Mouse (Mus musculus): ENCODE results near the gene Lrrc7. TPM values are rescaled to one million over a fixed set of nuclear protein-coding genes. Genes with fewer than 3 reads are reported as not detected.

Gene Lrrc7
- polyA plus RNA-seq, 1 experiment: 1.1 TPM

DNA sequence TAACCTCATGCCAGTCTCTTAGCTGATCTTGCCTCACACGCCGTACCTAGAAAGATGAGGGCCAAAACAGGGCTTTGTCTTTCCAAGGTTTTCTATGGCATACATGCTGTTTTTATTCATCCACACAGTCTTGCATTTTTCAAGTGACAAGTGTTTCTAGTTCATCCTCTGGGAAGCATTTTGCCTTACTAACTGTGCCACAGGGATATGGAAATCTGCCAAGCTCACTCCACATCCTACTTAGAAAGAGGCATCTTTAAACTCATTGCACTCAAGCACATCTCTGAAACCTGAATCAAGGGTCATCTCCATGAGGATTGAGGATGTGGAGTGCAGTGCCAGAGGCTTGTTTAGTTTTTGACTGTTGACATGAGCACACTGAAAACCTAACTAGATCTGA lies 199.9 kb downstream of the Lrrc7 start:
- no peak for DNase-seq (ENCODE audit: low spot score)

DNA sequence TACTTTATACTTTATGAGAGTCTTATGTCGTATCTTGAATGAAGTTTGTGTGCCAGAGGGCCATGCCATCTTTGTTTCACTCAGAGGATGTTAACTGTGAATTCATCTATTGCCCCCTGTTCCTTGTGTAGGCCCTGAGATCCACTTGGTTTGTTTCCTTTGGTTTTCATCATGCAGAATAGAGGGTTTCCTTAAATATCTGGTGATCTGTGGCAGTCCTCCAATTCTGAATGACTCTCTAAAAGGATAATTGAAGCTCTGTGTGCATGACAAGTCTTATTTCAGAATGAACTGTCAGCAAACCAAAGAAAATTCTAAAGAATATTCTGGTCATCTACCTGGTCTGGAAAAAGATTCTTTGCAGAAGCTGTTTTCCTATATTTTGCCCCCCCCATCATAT lies 205.3 kb downstream of the Lrrc7 start:
- DNase-seq (ENCODE audit: low spot score): no peak

DNA sequence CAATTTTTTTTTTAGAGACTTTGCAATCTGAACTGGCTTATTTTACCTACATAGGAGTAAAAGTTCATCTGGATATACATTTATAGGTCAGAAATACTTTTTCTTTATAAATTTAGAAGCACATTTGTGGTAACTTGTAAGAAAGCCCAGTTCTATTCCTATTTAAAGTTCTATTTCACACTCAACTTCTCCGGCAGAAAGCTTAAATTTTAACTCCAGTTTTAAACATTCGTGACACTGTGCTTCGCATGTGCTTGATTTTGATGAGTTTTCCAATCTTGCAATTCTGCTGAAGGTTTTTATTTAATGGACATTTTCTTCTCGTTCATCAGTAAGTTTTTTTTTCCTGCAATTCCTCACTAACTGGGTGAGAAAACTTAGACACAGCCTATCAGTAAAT lies 205.8 kb downstream of the Lrrc7 start:
- no peak for DNase-seq (ENCODE audit: low spot score)

DNA sequence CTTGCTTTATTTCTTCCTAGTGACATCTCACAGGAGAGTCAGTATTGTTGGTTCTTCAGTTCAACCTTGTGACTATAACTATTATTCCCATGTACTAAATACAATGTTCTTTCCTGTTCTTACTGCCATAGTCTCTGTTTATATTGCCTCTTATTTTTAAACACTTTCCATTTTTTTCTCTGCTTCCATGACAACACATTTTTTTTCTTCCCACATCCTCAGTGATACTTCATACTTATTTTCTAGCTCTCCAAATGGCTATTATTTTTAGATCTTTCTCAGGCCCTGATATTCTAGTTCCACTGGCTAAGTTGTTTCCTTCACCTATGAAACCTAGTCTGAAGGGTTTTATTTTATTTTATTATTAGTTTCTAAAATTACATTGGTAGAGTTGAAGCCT lies 221.2 kb downstream of the Lrrc7 start:
- no peak for DNase-seq (ENCODE audit: low spot score)

DNA sequence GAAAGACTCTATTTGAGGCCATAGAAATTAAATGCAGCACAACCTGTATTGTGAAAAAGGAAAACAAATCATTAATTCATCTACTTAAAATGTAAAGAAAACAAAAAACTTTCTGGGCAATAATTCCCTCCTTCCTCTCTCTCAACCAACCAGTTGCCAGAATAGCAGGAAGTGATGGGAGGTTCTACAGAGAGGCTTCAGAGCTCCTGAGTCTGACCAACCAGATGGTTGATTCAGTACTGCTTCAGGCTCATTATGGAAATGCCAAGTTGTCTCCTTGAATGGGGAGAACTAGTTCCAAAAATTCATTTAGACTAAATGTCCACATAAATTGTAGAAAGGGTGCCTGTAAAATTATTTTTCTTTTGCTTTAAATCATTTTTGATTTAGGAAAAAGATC lies 231.9 kb downstream of the Lrrc7 start:
- DNase-seq (ENCODE audit: low spot score): no peak

DNA sequence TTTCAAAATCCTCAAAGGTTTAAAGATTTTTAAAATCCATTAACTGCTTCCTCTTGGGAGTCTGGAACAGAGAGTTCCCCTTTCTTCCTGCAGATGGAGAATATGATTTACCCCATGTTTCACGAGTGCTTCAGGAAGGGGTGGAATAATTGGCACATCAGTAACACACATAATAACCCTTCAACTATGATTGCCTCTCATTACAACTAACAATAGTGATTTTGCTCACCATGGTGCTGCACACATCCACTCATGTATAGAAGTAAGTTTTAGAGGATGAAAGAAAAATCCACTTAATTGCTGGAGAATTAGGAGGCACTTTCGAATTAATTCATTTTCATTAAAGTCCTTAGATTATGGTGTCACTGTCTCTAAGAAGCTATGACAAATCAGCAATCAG lies 251.6 kb downstream of the Lrrc7 start:
- DNase-seq (ENCODE audit: low spot score): no peak

DNA sequence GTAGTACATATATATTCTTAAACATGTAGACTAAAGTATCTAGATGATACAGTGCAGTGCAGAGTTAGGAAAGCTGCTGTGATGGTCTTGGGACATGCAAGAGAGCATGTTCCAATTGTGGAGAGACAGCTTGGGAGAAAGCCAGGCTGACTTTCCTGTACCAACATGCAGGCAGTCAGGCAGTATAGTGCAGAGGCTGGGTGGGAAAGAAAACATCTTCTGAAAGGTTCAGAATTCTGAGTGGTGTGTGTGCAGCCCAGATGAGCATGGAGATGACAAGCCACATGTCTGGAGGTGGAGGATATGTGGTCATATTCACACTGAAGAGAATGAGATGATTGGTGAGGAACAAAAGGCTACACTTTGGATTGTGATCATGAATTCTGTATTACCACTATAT lies 254.6 kb downstream of the Lrrc7 start:
- DNase-seq (ENCODE audit: low spot score): no peak

DNA sequence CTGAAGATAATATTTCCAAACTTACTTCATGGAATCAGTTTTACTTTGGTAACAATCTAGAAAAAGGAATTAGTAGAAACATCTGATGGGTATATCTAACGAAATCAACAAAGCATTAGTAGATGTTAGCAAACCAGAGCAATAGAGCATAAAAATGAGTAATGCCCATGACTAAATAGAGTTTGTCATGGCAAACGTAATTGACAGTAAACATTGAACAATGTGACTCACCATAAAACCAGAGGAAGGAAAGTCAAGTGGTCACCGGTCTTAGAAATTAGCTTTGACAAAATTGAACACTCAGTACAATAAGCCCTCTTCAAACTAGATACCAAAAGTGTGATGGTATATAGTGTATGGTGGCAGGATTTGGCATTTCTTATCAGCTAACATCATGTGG lies 263.3 kb downstream of the Lrrc7 start:
- no peak for DNase-seq (ENCODE audit: low spot score)

DNA sequence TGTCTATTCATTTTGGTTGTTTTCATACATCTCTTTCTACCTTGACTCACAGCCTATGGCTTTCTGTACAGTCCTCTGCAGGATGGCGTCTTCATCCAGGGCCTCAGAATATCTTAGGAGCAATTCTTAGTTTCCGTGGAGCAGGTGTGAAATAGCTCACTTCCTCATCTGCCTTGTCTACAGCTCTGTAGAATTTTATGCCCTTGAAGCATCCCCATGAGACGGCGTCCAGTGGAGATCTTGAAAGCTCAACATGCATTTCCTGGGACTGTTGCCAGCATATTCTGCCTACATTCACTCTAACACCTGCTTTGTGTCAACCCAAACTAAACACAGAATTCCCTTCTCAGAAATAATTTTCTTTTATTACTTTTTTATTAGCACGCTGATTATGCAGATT lies 267.0 kb downstream of the Lrrc7 start:
- DNase-seq (ENCODE audit: low spot score): no peak

DNA sequence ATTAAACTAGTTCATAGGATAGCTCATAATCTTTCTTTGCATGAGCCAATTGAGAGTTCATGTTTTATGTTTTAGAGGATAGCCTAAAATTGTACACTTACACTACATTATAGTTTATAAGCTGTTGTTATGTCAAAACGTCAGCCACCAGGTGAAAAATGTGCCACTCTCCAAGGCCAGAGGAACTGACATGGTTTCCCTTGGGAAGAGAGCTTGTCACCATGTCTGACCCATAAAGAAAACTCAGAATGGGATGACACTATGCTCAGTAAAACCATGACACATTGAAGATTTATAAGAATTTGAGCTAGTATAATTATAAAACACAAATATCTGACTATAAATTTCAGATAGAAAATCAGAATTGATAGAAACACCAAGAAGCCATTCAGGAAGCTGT lies 277.6 kb downstream of the Lrrc7 start:
- DNase-seq (ENCODE audit: low spot score): no peak

DNA sequence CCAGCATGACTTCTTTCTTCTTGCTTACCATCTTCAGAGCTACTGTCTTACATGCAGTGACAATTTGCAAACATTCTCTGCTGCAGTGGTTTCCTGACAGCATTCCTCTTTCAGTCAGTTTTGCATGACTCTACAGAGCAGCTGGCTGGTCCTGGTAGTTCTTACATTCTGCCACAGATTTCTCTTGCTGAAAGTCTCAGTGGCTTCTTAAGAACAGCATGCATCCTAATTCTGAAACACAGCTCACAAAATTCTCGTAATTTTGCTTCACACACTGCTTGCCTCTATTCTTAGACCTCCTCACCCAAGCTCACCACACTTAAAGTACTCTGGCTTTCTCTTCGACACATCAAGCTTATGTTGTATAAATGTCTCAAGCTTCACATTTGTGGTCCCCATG lies 283.4 kb downstream of the Lrrc7 start:
- no peak for DNase-seq (ENCODE audit: low spot score)

DNA sequence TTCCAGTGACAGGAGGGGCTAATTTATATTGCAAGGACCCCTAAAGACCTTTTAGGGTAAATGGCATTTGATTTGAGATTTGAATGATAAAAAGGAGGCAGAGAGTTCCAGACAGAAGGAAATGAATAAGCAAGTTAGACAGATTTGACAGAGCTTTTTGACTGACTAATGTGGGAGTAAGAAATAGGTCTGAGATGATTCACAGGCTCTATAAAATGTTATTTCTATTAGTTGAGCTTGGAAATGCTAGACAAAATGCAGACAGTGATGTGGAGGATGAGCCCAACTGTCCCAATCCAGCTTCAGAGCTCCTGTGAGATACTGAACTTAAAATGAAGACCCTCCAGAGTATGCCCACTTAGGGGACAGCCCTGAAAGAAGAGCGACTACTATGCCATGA lies 289.3 kb downstream of the Lrrc7 start:
- DNase-seq (ENCODE audit: low spot score): no peak

DNA sequence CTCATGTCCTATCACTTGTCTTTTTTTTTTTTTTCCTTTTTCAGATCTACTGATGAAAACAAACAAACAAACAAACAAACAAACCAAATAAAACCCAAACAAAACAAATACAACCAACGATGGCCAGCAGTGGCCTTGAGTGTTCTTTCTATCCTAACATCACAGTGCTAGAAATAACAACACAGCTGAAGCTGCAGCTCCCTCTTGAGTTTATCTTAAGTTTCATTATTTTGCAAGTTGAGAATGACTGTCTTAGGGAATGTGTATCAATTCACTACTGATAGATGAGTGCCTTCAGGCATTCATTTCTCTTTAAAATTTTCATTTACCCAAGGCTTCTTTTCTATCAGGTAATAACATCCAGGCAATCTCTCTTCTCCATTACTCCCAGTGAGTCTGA lies 291.1 kb downstream of the Lrrc7 start:
- DNase-seq (ENCODE audit: low spot score): no peak

DNA sequence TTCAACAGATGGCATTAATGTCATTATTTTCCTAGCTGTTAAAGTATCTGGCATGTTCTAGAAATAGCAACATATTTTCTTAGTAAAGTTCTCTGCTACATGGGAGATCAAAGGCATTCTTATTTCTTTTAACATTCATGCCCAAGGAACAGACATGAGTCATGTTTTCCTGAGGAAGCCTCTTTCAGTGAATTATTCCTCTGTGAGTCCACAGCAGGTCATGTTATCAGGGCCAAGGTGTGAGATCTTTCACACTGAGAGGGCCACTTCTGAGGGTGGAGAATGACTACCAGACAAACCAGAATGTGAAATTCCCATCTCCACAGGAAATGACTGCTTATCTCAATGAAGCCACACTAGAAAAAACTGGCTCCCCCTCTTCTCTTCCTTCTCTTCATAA lies 309.4 kb downstream of the Lrrc7 start:
- no peak for DNase-seq (ENCODE audit: low spot score)

DNA sequence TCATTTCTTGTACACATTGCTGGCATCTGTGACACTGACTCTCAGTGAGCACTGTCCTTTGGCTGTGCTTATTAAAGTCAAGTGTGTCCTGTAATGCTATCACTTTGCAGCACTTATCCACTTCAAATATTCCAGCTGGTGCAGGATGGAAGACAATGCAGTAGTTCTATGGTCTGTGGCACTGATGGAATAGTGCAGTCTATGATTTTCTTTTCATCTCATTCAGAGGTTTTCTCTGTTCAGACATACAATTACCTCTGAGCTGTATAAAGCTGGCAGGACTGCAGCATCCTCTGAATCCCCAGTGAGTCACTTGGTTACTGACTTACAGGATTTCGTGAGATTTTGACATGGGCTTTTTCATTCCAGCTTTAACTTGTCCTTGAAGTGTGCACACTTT lies 314.3 kb downstream of the Lrrc7 start:
- no peak for DNase-seq (ENCODE audit: low spot score)

DNA sequence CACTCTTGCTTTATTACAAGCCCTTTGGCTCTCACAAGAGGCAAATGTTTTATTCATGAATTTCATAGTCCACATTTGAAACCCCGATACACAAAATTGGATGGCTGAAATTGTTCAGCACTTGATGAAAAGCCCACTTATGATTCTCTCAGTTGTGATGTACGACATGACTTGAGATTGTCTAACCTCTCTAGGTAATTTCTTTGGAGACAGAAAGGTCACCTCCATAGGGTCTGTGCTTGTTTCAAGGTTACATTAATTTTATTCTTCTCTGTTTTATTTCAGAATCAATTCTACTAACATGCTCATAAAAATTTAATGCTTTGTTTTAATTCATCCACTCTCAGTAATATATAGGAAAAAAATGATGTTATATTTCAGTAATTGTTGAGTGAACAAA lies 351.4 kb downstream of the Lrrc7 start:
- no peak for DNase-seq (ENCODE audit: low spot score)

DNA sequence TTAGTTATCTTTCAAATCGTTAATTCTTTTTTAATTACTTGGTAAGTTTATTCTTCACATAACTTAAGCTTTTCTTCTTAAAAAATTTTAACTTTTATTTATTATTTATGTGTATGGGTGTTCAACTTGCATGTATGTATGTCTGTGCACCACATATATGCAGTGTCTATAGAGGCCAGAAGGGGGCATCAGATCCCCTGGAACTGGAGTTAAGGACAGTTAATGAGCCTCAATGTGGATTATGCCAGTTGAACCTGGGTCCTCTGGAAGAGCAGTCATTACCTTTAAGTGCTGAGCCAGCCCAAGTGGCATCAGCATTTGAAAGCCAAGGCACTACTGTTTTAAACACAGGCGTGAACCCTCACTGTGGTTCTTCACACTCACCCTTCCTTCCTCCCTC lies 352.0 kb downstream of the Lrrc7 start:
- DNase-seq (ENCODE audit: low spot score): no peak

DNA sequence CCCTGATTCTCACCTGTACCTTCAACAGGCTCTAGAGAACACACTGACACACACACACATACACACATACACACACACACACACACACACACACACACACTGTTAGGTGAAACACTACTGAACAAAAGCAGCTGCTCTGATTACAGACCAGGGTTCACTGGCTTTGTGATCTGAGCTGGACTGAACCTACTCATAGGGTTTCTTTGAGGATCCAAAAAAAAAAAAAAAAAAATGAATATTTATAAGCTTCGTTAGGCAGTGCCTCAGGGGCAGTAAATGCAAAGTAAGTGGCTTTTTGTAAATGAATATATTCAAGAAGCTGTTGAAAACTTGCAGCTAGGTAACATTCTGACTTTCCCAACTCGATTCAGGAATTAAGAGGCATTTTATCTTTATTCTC lies 354.2 kb downstream of the Lrrc7 start:
- DNase-seq (ENCODE audit: low spot score): no peak

DNA sequence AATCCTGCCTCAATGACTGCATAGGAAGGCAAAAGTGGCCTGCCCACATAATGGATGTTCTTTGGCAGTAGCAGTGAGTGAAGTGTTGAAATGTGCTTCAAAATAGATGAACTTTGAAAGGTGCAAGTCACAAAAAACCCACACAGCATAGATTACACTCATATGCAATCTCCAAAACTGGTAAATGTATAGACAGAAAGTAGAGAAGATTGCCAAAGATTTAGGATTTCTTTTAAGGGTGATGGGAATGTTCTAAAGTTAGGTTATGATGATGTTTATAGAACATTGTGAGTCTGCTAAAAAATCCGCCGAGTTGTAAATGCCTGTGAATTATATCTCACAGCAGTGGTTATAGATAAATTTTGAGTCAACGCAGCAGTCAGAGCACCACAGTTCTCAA lies 359.2 kb downstream of the Lrrc7 start:
- DNase-seq (ENCODE audit: low spot score): no peak

DNA sequence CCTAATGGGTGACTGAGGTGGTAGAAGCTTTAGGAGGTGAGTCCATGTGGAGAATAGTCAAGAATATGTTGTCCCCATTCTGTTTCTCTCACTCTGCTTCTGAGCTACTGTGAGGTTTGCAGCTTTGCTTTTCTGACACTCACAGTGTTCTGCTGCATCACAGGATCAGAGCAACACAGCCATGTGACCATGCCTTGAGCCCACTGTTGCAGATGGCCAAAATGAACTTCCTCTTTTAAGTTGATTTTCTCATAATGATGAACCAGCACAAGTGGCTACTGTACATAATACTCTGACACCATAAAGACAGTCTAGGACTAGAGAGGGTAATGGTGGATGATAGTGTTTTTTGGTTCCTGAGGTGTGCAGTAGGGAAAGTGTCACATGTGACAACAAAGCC lies 366.6 kb downstream of the Lrrc7 start:
- DNase-seq (ENCODE audit: low spot score): no peak

DNA sequence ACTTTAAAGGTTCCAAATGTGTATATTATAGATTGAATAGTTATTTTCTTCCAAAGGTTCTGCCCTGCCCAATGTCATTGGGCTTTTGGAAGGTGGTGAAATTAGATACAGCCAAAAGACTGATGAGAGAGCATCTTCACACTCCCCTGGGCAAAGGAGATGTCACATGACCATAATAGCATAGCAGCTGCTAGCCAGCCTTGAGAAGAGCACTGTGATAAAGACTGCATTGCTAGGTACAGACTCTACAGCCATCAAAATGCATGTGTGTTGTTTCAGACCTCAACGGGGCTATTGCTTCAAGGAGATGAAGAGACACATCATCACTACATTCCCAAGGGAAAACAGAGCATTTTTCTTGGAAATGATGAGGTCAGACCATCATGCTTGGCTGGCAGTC lies 368.8 kb downstream of the Lrrc7 start:
- DNase-seq (ENCODE audit: low spot score): no peak

DNA sequence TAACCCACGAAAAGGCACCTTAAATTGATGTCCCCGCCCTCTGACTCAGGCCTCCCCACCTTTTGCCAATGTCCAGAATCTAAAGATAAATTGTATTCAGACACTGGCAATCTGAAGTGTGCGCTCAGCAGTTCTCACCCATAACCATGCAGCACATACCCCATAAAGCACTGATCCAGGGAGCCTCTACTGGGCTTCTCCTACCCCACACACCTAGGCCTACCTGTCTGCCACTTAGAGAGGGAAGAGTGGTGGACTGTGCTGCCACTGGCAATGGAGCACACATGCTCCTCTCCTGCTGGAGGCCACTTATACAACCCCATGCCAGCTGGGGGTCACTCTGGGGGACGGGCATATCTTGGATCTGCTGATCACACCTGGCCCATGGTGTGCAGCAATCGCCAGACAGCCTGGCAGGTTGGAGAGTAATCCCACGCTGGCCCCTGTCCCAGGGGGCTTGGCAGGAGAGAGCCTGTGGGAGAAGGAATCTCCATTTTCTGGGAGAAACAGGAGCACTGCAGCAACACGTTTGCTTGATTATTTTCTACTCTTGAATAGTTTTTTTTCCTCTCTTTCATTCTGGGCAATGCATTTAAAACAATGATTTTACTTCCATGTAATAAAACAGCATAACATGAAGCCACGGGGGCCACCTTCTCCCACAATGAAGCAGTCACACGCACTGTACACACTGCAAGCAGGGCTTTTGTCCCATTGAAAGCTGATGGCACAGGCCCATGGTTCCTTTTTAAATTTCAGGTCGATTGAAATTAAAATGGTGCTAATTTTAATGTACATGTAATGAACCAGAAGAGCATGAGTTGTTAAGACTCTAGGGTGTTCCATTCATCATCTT lies 386.9 kb downstream of the Lrrc7 start:
- DNase-seq (ENCODE audit: low spot score): no peak

DNA sequence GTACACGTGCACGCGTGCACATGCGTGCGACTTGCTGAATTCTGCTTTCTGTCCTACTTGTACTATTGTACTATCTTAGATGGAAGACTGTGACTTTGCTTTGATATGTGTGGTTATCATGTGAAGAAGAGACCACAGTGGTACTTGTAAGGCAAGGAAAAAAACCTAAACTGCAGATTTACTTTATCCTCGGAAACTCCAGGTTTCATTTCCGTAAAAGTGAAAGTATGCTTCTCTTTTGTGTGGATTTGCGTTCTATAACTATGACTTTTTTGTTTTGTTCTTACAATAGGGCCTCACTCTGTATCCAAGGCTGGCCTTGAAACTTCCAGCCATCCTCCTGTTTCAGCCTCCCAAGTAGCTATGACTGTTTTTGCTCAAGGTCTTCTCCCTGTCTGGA lies 392.8 kb downstream of the Lrrc7 start:
- no peak for DNase-seq (ENCODE audit: low spot score)

DNA sequence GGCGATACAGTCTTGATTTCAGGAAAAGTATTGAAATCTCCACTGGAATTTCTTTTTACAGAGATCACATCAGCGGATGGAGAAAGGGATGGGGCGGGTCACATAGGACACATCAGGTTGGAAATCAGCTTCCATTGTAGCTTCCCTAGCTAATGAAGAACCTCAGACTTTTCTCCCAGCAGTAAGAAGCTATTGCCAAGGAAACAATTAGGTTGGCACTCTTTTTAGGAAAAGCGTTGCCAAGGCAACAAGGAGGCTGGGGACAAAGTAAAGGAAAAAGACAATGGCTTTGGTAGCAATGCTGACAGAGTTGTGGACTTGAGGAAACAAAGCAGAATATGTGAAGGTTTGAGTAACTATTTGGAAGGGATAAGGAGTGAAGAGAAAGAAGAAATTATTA lies 393.6 kb downstream of the Lrrc7 start:
- no peak for DNase-seq (ENCODE audit: low spot score)

All from urinary bladder, adult 2 months (tissue).